Mouse (Mus musculus) gastrocnemius, adult 2 months (tissue): ENCODE data around the gene Trabd2b. TPM values are rescaled to one million over a fixed set of nuclear protein-coding genes. Genes with fewer than 3 reads are reported as not detected.

ENCODE experiments used
- DNase-seq: peaks from one replicate; pipeline ENCODE4 v3.0.0; 2022
- H3K27ac ChIP-seq: fragments of 200-600 bp; 2 replicates; pipeline ENCODE4 v1.8.1; 2022; ENCODE audit warnings: mild to moderate bottlenecking
- H3K4me3 ChIP-seq: fragments of 200-600 bp; 2 replicates; pipeline ENCODE4 v1.8.1; 2022; ENCODE audit warnings: mild to moderate bottlenecking, moderate library complexity
- CTCF ChIP-seq: fragments of 200-600 bp; IDR thresholded peaks from 2 replicates; pipeline ENCODE4 v1.8.1; 2022; ENCODE audit warnings: antibody characterized with exemption, mild to moderate bottlenecking, moderate library complexity
- intact Hi-C: fragments of 180-260 bp; cut with DNase I; formaldehyde crosslinking; loops from one replicate; pipeline ENCODE4 v1.15.1; 2025
- total RNA-seq, 2 experiments: library from RNA; stranded (reverse); gene quantifications; 2 replicates each; pipeline ENCODE4 v1.2.3; 2021

Gene Trabd2b
- total RNA-seq, 2 experiments from 2014 or later = 0.71 to 1.3 TPM

DNA sequence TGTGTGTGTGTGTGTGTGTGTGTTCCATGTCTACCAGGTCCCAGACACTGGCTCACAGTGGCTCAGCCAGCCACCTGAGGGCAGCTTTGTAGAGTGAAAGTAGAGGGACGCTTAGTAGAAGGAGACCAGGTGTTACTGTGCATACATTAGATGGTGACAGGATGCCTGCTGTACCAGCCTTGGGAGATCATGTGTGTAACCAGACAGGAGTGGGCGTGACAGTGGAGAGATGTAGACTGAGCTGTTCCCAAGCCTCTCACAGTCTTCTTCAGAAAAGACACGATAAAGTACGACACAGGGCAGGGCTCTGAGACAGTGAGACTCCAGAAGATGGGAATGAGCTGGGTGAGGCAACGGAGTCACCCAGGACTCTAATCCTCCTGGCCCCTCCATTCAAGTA lies 54.6 kb downstream of the Trabd2b start:
- H3K27ac ChIP-seq = no peak overlapping the region

GRCm38 (mm10) chr4:114465641-114466040 lies 59.1 kb downstream of the Trabd2b start:
- Histone ChIP-seq H3K4me3 (no peak overlapping the region), H3K27ac (no peak overlapping the region)
- TF ChIP-seq CTCF = no peak
- no peak for DNase-seq
- intact Hi-C loops = no loop called here

More for the DNA sequence above, 54.6 kb downstream of the Trabd2b start:
- TF ChIP-seq CTCF = no peak
- intact Hi-C loops = no loop called here
- no peak for DNase-seq
- H3K4me3 ChIP-seq = no peak overlapping the region

- TF ChIP-seq CTCF = no peak
- no peak overlapping the region for H3K27ac ChIP-seq
- DNase-seq = no peak
- H3K4me3 ChIP-seq = no peak overlapping the region
- intact Hi-C loops = no loop called here
Measured at GRCm38 (mm10) chr4:114467371-114468094, 61.0 kb downstream of the Trabd2b start.

- H3K27ac ChIP-seq = no peak overlapping the region
Measured at GRCm38 (mm10) chr4:114468095-114468429, 61.5 kb downstream of the Trabd2b start.

GRCm38 (mm10) chr4:114469881-114470280 lies 63.4 kb downstream of the Trabd2b start:
- TF ChIP-seq CTCF = no peak
- Histone ChIP-seq H3K4me3 (no peak overlapping the region), H3K27ac (no peak overlapping the region)
- intact Hi-C loops = no loop called here
- DNase-seq = no peak

More at GRCm38 (mm10) chr4:114468095-114468429, 61.5 kb downstream of the Trabd2b start:
- intact Hi-C loops = no loop called here
- no peak for DNase-seq
- no peak for TF ChIP-seq CTCF
- no peak overlapping the region for H3K4me3 ChIP-seq

DNA sequence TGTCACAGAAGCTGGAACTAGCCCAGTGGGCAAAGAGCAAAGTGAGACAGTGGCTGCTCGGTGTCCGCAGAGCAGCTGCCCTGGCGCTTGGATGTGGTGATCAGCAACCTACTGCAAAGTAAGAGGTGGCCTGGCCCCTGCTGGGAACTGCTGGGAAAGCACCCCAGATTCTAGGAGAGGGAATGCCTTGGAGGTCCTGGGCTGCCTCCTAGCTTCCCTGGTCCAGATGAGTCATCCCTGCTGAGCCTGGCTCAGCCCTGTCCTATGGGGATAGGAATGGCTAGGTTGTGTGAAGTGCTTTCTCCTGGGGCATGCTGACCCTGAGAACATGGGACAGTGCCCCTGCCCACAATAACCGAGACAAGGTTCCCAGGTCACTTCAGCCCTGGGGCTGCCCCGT lies 65.6 kb downstream of the Trabd2b start:
- peak; percentile 71 for DNase-seq
- TF ChIP-seq CTCF = peak; percentile 56
- H3K4me3 ChIP-seq = no peak overlapping the region
- no peak overlapping the region for H3K27ac ChIP-seq
- intact Hi-C loops = no loop called here

- Histone ChIP-seq H3K4me3 (no peak overlapping the region), H3K27ac (no peak overlapping the region)
- intact Hi-C loops = no loop called here
- no peak for DNase-seq
- no peak for TF ChIP-seq CTCF
Measured at GRCm38 (mm10) chr4:114476316-114476715, 69.8 kb downstream of the Trabd2b start.

- intact Hi-C loops = no loop called here
- Histone ChIP-seq H3K27ac (no peak overlapping the region), H3K4me3 (no peak overlapping the region)
- TF ChIP-seq CTCF = no peak
- no peak for DNase-seq
Measured at GRCm38 (mm10) chr4:114477082-114477771, 70.7 kb downstream of the Trabd2b start.

GRCm38 (mm10) chr4:114481518-114481917 lies 75.0 kb downstream of the Trabd2b start:
- TF ChIP-seq CTCF = no peak
- no peak overlapping the region for H3K4me3 ChIP-seq
- intact Hi-C loops = no loop called here
- H3K27ac ChIP-seq = no peak overlapping the region
- no peak for DNase-seq

DNA sequence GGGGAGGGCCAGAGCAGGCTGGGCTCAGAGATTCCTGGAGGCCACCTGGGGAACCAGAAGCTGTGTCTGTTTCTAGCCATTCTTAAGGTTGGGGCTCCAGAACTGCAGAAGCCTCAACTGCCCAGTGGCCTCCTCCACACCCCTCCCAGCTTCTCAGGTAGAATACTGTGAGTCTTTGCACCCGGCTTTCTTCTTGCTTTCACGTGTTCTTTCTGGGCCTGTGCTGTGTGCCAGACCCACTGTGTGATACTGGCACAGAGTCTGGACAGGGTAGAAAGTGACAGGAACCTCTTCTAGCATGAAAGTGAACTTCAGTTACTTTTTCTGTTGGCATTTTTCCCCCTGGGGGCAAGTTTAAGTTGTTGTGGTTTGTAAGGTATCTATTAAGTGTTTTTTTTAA lies 77.6 kb downstream of the Trabd2b start:
- no peak overlapping the region for H3K27ac ChIP-seq
- DNase-seq = no peak
- no peak for TF ChIP-seq CTCF
- intact Hi-C loops = no loop called here
- no peak overlapping the region for H3K4me3 ChIP-seq

DNA sequence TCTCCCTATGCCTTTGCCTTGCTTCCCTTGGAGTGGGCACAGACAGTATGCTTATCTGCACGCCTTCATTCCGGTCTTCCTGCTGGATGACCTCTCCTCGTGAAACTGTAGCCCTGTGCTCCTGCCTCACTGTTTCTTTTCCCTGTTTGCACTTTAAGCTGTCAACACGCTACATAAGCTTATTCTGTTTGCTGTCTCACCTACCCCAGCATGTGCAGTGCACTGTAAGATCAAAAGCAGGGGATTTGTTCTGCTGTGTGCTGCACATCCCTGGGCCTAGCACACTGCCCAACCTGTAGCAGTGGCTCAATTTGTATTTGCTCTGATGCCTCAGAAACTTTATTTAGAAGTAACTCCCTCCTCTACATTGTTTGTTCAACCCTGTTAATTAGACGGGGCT lies 79.5 kb downstream of the Trabd2b start:
- Histone ChIP-seq H3K4me3 (no peak overlapping the region), H3K27ac (no peak overlapping the region)
- no peak for TF ChIP-seq CTCF
- no peak for DNase-seq
- intact Hi-C loops = no loop called here

DNA sequence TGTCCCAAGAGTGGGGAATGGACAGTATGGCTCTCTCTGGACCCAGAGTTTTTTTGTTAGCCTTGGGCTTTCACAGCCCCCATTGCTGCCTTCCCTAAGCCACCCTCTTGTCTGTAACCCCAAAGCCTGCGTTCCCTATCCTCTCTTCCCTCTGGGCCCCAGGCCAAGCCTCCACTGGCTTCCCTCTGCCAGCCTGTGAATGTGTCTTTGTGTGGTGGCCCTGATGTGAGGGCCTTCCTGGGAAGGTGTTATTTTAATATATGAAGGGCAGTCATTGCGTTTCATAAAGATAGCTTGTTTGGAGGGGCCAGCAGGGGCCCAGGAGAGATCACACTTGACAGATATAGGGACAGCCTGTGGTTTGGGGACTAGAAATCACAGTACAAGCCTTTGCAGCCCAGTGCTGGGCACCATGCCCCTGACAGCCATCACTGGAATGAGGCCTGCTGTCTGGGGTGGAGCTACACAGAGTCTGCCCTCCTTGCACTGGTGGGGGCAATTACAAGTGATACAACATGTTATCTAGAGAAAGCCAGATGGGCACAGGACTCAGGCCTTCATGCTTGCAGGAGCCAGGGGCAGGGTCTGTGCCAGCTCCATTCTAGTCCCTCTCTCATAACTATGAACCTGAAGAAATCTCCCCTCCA lies 80.5 kb downstream of the Trabd2b start:
- TF ChIP-seq CTCF = no peak

GRCm38 (mm10) chr4:114487701-114488100 lies 81.2 kb downstream of the Trabd2b start:
- TF ChIP-seq CTCF = no peak
- intact Hi-C loops = no loop called here
- H3K27ac ChIP-seq = no peak overlapping the region

More for the DNA sequence above, 80.5 kb downstream of the Trabd2b start:
- no peak overlapping the region for H3K27ac ChIP-seq
- H3K4me3 ChIP-seq = no peak overlapping the region
- intact Hi-C loops = no loop called here
- DNase-seq = no peak

More at GRCm38 (mm10) chr4:114487701-114488100, 81.2 kb downstream of the Trabd2b start:
- no peak overlapping the region for H3K4me3 ChIP-seq
- DNase-seq = no peak
